Mouse (Mus musculus) adrenal gland, postnatal 14 days (tissue): ENCODE measurements around the gene Frat1. TPM values are rescaled to one million over a fixed set of nuclear protein-coding genes. Genes with fewer than 3 reads are reported as not detected.
"Not testable (repeated sequence)": the region's sequence is repeated elsewhere in the genome, so short reads cannot be mapped to it uniquely, and the experiment has no call there.

ENCODE experiments used
- DNase-seq: peaks from one replicate; pipeline ENCODE4 v3.0.0; 2021; ENCODE audit warnings: mixed read lengths
- total RNA-seq: library from RNA; stranded (reverse); gene quantifications from 2 replicates; pipeline ENCODE4 v1.2.3, GENCODE M21; 2021

The Frat1 gene
- total RNA-seq, 1 experiment from 2014 or later, result 7.5 TPM

- DNase-seq, result no peak
These were observed 12.9 kb downstream of the Frat1 start for GRCm38 (mm10) chr19:41842706-41843105.

GRCm38 (mm10) chr19:41844345-41844744, 14.6 kb downstream of the Frat1 start:
- DNase-seq, result no peak

- DNase-seq, result peak; percentile 76
These were observed 16.8 kb downstream of the Frat1 start for GRCm38 (mm10) chr19:41846366-41847090.

- DNase-seq, result peak; percentile 73
These were observed 17.4 kb downstream of the Frat1 start for GRCm38 (mm10) chr19:41847091-41847581.

GRCm38 (mm10) chr19:41847614-41847991, 17.8 kb downstream of the Frat1 start:
- DNase-seq, result peak; percentile 66

GRCm38 (mm10) chr19:41847992-41848851, 18.5 kb downstream of the Frat1 start, which contains the start of gene Frat2:
Gene Frat2 (minus strand): TSS chr19:41848132.
- peak; percentile 93 for DNase-seq

GRCm38 (mm10) chr19:41850021-41850718, 20.4 kb downstream of the Frat1 start:
- no peak for DNase-seq

GRCm38 (mm10) chr19:41850719-41851543, 21.2 kb downstream of the Frat1 start:
- no peak for DNase-seq

- no peak for DNase-seq
These were observed 22.7 kb downstream of the Frat1 start for GRCm38 (mm10) chr19:41852423-41852822.

GRCm38 (mm10) chr19:41857086-41857762, 27.5 kb downstream of the Frat1 start:
- DNase-seq, result no peak

GRCm38 (mm10) chr19:41857816-41858310, 28.1 kb downstream of the Frat1 start:
- DNase-seq, result no peak

- no peak for DNase-seq
These were observed 36.9 kb downstream of the Frat1 start for GRCm38 (mm10) chr19:41866707-41867106.

- DNase-seq, result no peak
These were observed 39.5 kb downstream of the Frat1 start for GRCm38 (mm10) chr19:41869296-41869695.

GRCm38 (mm10) chr19:41869946-41870345, 40.2 kb downstream of the Frat1 start:
- DNase-seq, result not testable (repeated sequence)

GRCm38 (mm10) chr19:41872285-41872684, 42.5 kb downstream of the Frat1 start:
- no peak for DNase-seq

GRCm38 (mm10) chr19:41874356-41874755, 44.6 kb downstream of the Frat1 start:
- no peak for DNase-seq

GRCm38 (mm10) chr19:41881842-41882241, 52.1 kb downstream of the Frat1 start:
- no peak for DNase-seq
